Mouse (Mus musculus) heart, embryonic 13.5 days (tissue): ENCODE results near the gene Clk1. TPM values are rescaled to one million over a fixed set of nuclear protein-coding genes. Genes with fewer than 3 reads are reported as not detected.

Experiments used
- ATAC-seq: fragments of 200-750 bp; cut with Nextera tagmentation; 2 replicates; pipeline ENCODE4 v1.8.0; 2017; ENCODE audit warnings: moderate TSS enrichment; ENCODE audit not compliant: insufficient number of reproducible peaks, low FRiP score, low TSS enrichment; ENCODE audit errors: extremely low read depth
- H3K27ac ChIP-seq: fragments of 300-500 bp; sonication (generic); replicated peaks from 2 replicates; pipeline ENCODE4 v1.5.1; 2015; ENCODE audit warnings: moderate library complexity, mild to moderate bottlenecking, inconsistent platforms
- H3K27me3 ChIP-seq: fragments of 300-500 bp; sonication (generic); replicated peaks from 2 replicates; pipeline ENCODE4 v1.6.1; 2015; ENCODE audit warnings: mild to moderate bottlenecking, inconsistent platforms
- H3K36me3 ChIP-seq: fragments of 300-500 bp; sonication (generic); 2 replicates; pipeline ENCODE4 v1.6.1; 2015; ENCODE audit warnings: mild to moderate bottlenecking, inconsistent platforms
- H3K4me1 ChIP-seq: fragments of 300-500 bp; sonication (generic); 2 replicates; pipeline ENCODE4 v1.6.1; 2015; ENCODE audit warnings: inconsistent platforms
- H3K4me2 ChIP-seq: fragments of 300-500 bp; sonication (generic); 2 replicates; pipeline ENCODE4 v1.6.1; 2015; ENCODE audit warnings: inconsistent platforms, mild to moderate bottlenecking, moderate library complexity
- H3K4me3 ChIP-seq: fragments of 300-500 bp; sonication (generic); 2 replicates; pipeline ENCODE4 v1.5.1; 2015; ENCODE audit warnings: moderate library complexity, mild to moderate bottlenecking, inconsistent platforms
- H3K9ac ChIP-seq: fragments of 300-500 bp; sonication (generic); 2 replicates; pipeline ENCODE4 v1.6.1; 2015; ENCODE audit warnings: inconsistent platforms, mild to moderate bottlenecking, moderate library complexity
- H3K9me3 ChIP-seq: fragments of 300-500 bp; sonication (generic); 2 replicates; pipeline ENCODE4 v1.6.1; 2016; ENCODE audit warnings: inconsistent platforms
- whole genome bisulfite sequencing: fragments of 180-500 bp; shearing (Covaris S2); methylation state at CpG from one replicate; pipeline ENCODE4 v1.1.7; 2015; ENCODE audit warnings: mixed read lengths; 5-methylcytosine and 5-hydroxymethylcytosine counted together
- polyA plus RNA-seq: library from polyadenylated mRNA; unstranded; fragments of >200 nt; fragmentation: Nextera tagmentation; extraction: Ambion mirVana; gene quantifications from 2 replicates; pipeline ENCODE4 v1.2.1, GENCODE M21; 2015

Clk1 gene
- polyA plus RNA-seq, 1 experiment from 2014 or later, result 117 TPM

- peak; percentile 88 for ATAC-seq
- H3K9me3 ChIP-seq, result no peaks in the 10 kb centered on the region
- WGBS, result under 1% methylated on average over 33 of the region's 33 CpGs
- peak within 1 kb of the TSS; percentile 79 for H3K4me2 ChIP-seq
- peaks cover 41% of the 10 kb centered on the region for H3K36me3 ChIP-seq
- peak within 1 kb of the TSS; percentile 94 for H3K27ac ChIP-seq
- peak within 1 kb of the TSS; percentile 77 for H3K4me3 ChIP-seq
- no peaks in the 10 kb centered on the region for H3K27me3 ChIP-seq
- H3K9ac ChIP-seq, result peak within 1 kb of the TSS; percentile 86
- peaks cover 28% of the 10 kb centered on the region for H3K4me1 ChIP-seq
Measured at GRCm38 (mm10) chr1:58445143-58445722, 21.4 kb upstream of the Clk1 start, which contains the start of the genes Nif3l1 and Ppil3. Gene Nif3l1, plus strand, starts transcription at chr1:58445151. Gene Ppil3, minus strand, starts transcription at chr1:58445486.

- no peak for ATAC-seq
- Histone ChIP-seq H3K27ac (peak overlapping the region; percentile 94), H3K9ac (peak overlapping the region; percentile 86), H3K36me3 (peaks cover 46% of the 10 kb centered on the region), H3K4me2 (peak overlapping the region; percentile 79), H3K9me3 (no peaks in the 10 kb centered on the region), H3K4me3 (peak overlapping the region; percentile 77), H3K27me3 (no peaks in the 10 kb centered on the region), H3K4me1 (peaks cover 28% of the 10 kb centered on the region)
- 8% methylated on average over 10 of the region's 10 CpGs for WGBS
Measured at GRCm38 (mm10) chr1:58444691-58445090, 20.8 kb upstream of the Clk1 start.

GRCm38 (mm10) chr1:58424551-58424950 lies 685 bp upstream of the Clk1 start:
- WGBS, result 84% methylated on average over 3 of the region's 3 CpGs
- Histone ChIP-seq H3K36me3 (peaks cover 20% of the 10 kb centered on the region), H3K27me3 (no peaks in the 10 kb centered on the region), H3K27ac (peak overlapping the region; percentile 100), H3K4me3 (no peak overlapping the region; the same call in 1 of the 2 replicates), H3K9me3 (no peaks in the 10 kb centered on the region), H3K4me1 (peaks cover 25% of the 10 kb centered on the region), H3K9ac (no peak overlapping the region), H3K4me2 (peak overlapping the region; percentile 89; the same call in 1 of the 2 replicates)
- no peak for ATAC-seq

- Histone ChIP-seq H3K4me2 (peak overlapping the region; percentile 89), H3K9ac (peak overlapping the region; percentile 100), H3K27me3 (no peaks in the 10 kb centered on the region), H3K9me3 (no peaks in the 10 kb centered on the region), H3K4me3 (peak overlapping the region; percentile 99), H3K36me3 (peaks cover 37% of the 10 kb centered on the region), H3K4me1 (peaks cover 28% of the 10 kb centered on the region), H3K27ac (peak overlapping the region; percentile 100)
- no peak for ATAC-seq
- 4% methylated on average over 13 of the region's 13 CpGs for WGBS
Measured at GRCm38 (mm10) chr1:58422879-58423278, 987 bp downstream of the Clk1 start.

GRCm38 (mm10) chr1:58420961-58421360 lies 2.9 kb downstream of the Clk1 start:
- peak overlapping the region; percentile 99 for H3K4me3 ChIP-seq
- no peaks in the 10 kb centered on the region for H3K27me3 ChIP-seq
- H3K9me3 ChIP-seq, result no peaks in the 10 kb centered on the region
- peak overlapping the region; percentile 89 for H3K4me2 ChIP-seq
- peaks cover 28% of the 10 kb centered on the region for H3K4me1 ChIP-seq
- WGBS, result 46% methylated on average over 7 of the region's 7 CpGs
- no peak overlapping the region for H3K9ac ChIP-seq
- H3K36me3 ChIP-seq, result peaks cover 56% of the 10 kb centered on the region
- ATAC-seq, result no peak
- no peak overlapping the region for H3K27ac ChIP-seq

- Histone ChIP-seq H3K9ac (no peak overlapping the region), H3K4me3 (0 out of 2 replicates have a peak overlapping the region, but pooled peaks have one; percentile 13), H3K36me3 (peaks cover 64% of the 10 kb centered on the region), H3K27me3 (no peaks in the 10 kb centered on the region), H3K27ac (no peak overlapping the region), H3K4me2 (peak overlapping the region; percentile 40), H3K9me3 (no peaks in the 10 kb centered on the region), H3K4me1 (peaks cover 28% of the 10 kb centered on the region)
- WGBS, result 77% methylated on average over 10 of the region's 10 CpGs
- no peak for ATAC-seq
Measured at GRCm38 (mm10) chr1:58420032-58420431, 3.8 kb downstream of the Clk1 start.

- no peak for ATAC-seq
- Histone ChIP-seq H3K9me3 (no peaks in the 10 kb centered on the region), H3K4me1 (peaks cover 9% of the 10 kb centered on the region), H3K4me3 (no peak overlapping the region), H3K4me2 (no peak overlapping the region), H3K27ac (no peak overlapping the region), H3K9ac (no peak overlapping the region), H3K36me3 (peaks cover 92% of the 10 kb centered on the region), H3K27me3 (no peaks in the 10 kb centered on the region)
- WGBS, result 88% methylated on average over 2 of the region's 2 CpGs
Measured at GRCm38 (mm10) chr1:58416048-58416447, 7.8 kb downstream of the Clk1 start.

- Histone ChIP-seq H3K4me3 (no peak overlapping the region), H3K27ac (no peak overlapping the region), H3K9ac (no peak overlapping the region), H3K4me1 (peaks cover 6% of the 10 kb centered on the region; the same call in 1 of the 2 replicates), H3K9me3 (no peaks in the 10 kb centered on the region), H3K4me2 (no peak overlapping the region), H3K27me3 (no peaks in the 10 kb centered on the region), H3K36me3 (peaks cover 95% of the 10 kb centered on the region)
- ATAC-seq, result no peak
- WGBS, result 24% methylated on average over 1 of the region's 1 CpGs
Measured at GRCm38 (mm10) chr1:58415442-58415841, 8.4 kb downstream of the Clk1 start.

- peaks cover 83% of the 10 kb centered on the region for H3K36me3 ChIP-seq
- no peaks in the 10 kb centered on the region for H3K9me3 ChIP-seq
- no peak overlapping the region for H3K27ac ChIP-seq
- H3K4me2 ChIP-seq, result no peak overlapping the region
- H3K4me3 ChIP-seq, result no peak overlapping the region
- H3K27me3 ChIP-seq, result no peaks in the 10 kb centered on the region
- H3K4me1 ChIP-seq, result no peaks in the 10 kb centered on the region
- no peak for ATAC-seq
- WGBS, result 85% methylated on average over 7 of the region's 7 CpGs
- H3K9ac ChIP-seq, result no peak overlapping the region
Measured at GRCm38 (mm10) chr1:58410776-58411175, 13.1 kb downstream of the Clk1 start.

- Histone ChIP-seq H3K9me3 (no peaks in the 10 kb centered on the region), H3K27me3 (no peaks in the 10 kb centered on the region), H3K4me3 (no peak overlapping the region), H3K27ac (no peak overlapping the region; the same call in 1 of the 2 replicates), H3K9ac (no peak overlapping the region), H3K4me1 (no peaks in the 10 kb centered on the region), H3K36me3 (peaks cover 84% of the 10 kb centered on the region), H3K4me2 (no peak overlapping the region)
- ATAC-seq, result no peak
- WGBS, result 84% methylated on average over 3 of the region's 3 CpGs
Measured at GRCm38 (mm10) chr1:58410198-58410588, 13.7 kb downstream of the Clk1 start.

GRCm38 (mm10) chr1:58409553-58410197 lies 14.2 kb downstream of the Clk1 start:
- peaks cover 84% of the 10 kb centered on the region for H3K36me3 ChIP-seq
- H3K4me2 ChIP-seq, result no peak overlapping the region
- no peak for ATAC-seq
- no peaks in the 10 kb centered on the region for H3K4me1 ChIP-seq
- H3K9ac ChIP-seq, result no peak overlapping the region
- H3K27ac ChIP-seq, result no peak overlapping the region; the same call in 1 of the 2 replicates
- H3K9me3 ChIP-seq, result no peaks in the 10 kb centered on the region
- no peak overlapping the region for H3K4me3 ChIP-seq
- WGBS, result 77% methylated on average over 5 of the region's 5 CpGs
- no peaks in the 10 kb centered on the region for H3K27me3 ChIP-seq
